Mouse (Mus musculus): ENCODE data around the gene Ctnnbl1. TPM values are rescaled to one million over a fixed set of nuclear protein-coding genes. Genes with fewer than 3 reads are reported as not detected.

Gene Ctnnbl1
- polyA plus RNA-seq, 2 experiments = 11.6 to 19.2 TPM

DNA sequence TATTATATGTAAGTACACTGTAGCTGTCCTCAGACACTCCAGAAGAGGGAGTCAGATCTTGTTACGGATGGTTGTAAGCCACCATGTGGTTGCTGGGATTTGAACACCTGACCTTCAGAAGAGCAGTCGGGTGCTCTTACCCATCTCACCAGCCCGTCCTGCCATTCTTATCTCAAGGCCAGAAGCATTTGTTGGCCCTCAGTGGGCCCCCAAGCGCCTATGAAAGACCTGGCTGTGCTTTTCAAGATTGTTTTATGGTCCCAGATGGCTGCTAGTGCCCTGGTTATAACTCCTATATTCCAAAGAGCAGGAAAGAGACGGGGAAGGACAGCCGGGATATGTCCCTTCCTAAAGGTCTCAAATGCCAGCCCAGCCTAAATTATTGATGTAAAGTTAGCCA is 118.6 kb downstream of the Ctnnbl1 start:
- no peaks in the 10 kb centered on the region; a peak in 1 of 4 replicates for H3K4me1 ChIP-seq (replicated peaks; ENCODE audit: control insufficient read depth in 2 of 2, insufficient read depth in 2 of 2, low read length in 1 of 2)

GRCm38 (mm10) chr2:157857496-157857895 is 120.3 kb downstream of the Ctnnbl1 start:
- no peak overlapping the region for H3K4me2 ChIP-seq (ENCODE audit: low read depth)
- no peak overlapping the region for H3K9ac ChIP-seq (replicated peaks)
- H3K36me3 ChIP-seq (replicated peaks; ENCODE audit: control insufficient read depth, insufficient read depth, low read depth) = no peaks in the 10 kb centered on the region
- no peak for DNase-seq (ENCODE audit: low read depth in 3 of 3, low spot score in 3 of 3)
- TF ChIP-seq CTCF (IDR thresholded peaks at IDR 0.05; ENCODE audit: low read depth) (no peak), EP300 (IDR thresholded peaks at IDR 0.05; ENCODE audit: low read depth) (no peak)
- H3K27ac ChIP-seq = no peak overlapping the region
- no peaks in the 10 kb centered on the region for H3K9me3 ChIP-seq (ENCODE audit: control insufficient read depth, low read length)
- ATAC-seq (ENCODE audit: insufficient read depth) = no peak
- 61% methylated on average over 3 of the region's 3 CpGs for WGBS (ENCODE audit: insufficient replicate concordance)
- H3K27me3 ChIP-seq (ENCODE audit: control insufficient read depth, insufficient read depth, low read length) = no peaks in the 10 kb centered on the region
- H3K4me1 ChIP-seq (replicated peaks; ENCODE audit: control insufficient read depth in 2 of 2, insufficient read depth in 2 of 2, low read length in 1 of 2) = peaks cover 0 to 8% of the 10 kb centered on the region in 2 experiments; a peak in 2 of 4 replicates
- H3K4me3 ChIP-seq (ENCODE audit: insufficient read depth in 1 of 2, low read depth in 2 of 2, low read length in 2 of 2) = no peak overlapping the region

More for the DNA sequence above, 118.6 kb downstream of the Ctnnbl1 start:
- H3K9me3 ChIP-seq (ENCODE audit: control insufficient read depth, low read length) = no peaks in the 10 kb centered on the region
- TF ChIP-seq CTCF (IDR thresholded peaks at IDR 0.05; ENCODE audit: low read depth) = no peak
- no peak overlapping the region for H3K9ac ChIP-seq (replicated peaks)
- no peak overlapping the region for H3K27ac ChIP-seq
- H3K27me3 ChIP-seq (ENCODE audit: control insufficient read depth, insufficient read depth, low read length) = no peaks in the 10 kb centered on the region
- 52% methylated on average over 6 of the region's 6 CpGs for WGBS (ENCODE audit: insufficient replicate concordance)
- H3K4me3 ChIP-seq (ENCODE audit: insufficient read depth in 1 of 2, low read depth in 2 of 2, low read length in 2 of 2) = no peak overlapping the region
- H3K4me2 ChIP-seq (ENCODE audit: low read depth) = no peak overlapping the region
- H3K36me3 ChIP-seq (replicated peaks; ENCODE audit: control insufficient read depth, insufficient read depth, low read depth) = no peaks in the 10 kb centered on the region
- no peak for DNase-seq (ENCODE audit: low read depth in 3 of 3, low spot score in 3 of 3)
- no peak for ATAC-seq (ENCODE audit: insufficient read depth)

DNA sequence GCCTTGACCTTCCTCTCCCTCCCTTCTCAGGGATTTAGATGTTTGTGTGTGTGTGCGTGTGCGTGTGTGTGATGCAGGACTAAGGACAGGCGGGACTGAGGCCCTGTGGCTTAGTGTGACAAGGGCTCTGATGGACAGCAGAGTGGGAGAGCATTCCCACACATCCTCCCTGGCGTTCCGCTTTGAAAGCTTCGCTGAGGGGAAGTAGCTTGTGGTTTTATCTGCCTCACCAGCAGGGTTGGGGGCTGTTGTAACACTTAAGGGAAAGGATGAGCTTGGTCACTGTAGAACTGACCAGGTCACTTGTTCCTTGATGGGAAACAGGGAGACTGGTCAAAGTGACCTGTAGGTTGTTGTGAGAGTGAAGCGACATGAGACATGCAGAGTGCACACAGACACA is 121.1 kb downstream of the Ctnnbl1 start:
- DNase-seq (ENCODE audit: low read depth in 3 of 3, low spot score in 3 of 3) (no peak), ATAC-seq (ENCODE audit: insufficient read depth) (no peak)
- Histone ChIP-seq H3K27me3 (ENCODE audit: control insufficient read depth, insufficient read depth, low read length) (no peaks in the 10 kb centered on the region), H3K4me3 (ENCODE audit: insufficient read depth in 1 of 2, low read depth in 2 of 2, low read length in 2 of 2) (no peak overlapping the region), H3K4me2 (ENCODE audit: low read depth) (no peak overlapping the region), H3K36me3 (replicated peaks; ENCODE audit: control insufficient read depth, insufficient read depth, low read depth) (no peaks in the 10 kb centered on the region), H3K9ac (replicated peaks) (no peak overlapping the region), H3K4me1 (replicated peaks; ENCODE audit: control insufficient read depth in 2 of 2, insufficient read depth in 2 of 2, low read length in 1 of 2) (peaks cover 0 to 8% of the 10 kb centered on the region in 2 experiments; a peak in 2 of 4 replicates), H3K27ac (no peak overlapping the region), H3K9me3 (ENCODE audit: control insufficient read depth, low read length) (no peaks in the 10 kb centered on the region)
- no peak for TF ChIP-seq CTCF (IDR thresholded peaks at IDR 0.05; ENCODE audit: low read depth)
- no peak for TF ChIP-seq EP300 (IDR thresholded peaks at IDR 0.05; ENCODE audit: low read depth)
- WGBS (ENCODE audit: insufficient replicate concordance) = 23% methylated on average over 7 of the region's 7 CpGs

DNA sequence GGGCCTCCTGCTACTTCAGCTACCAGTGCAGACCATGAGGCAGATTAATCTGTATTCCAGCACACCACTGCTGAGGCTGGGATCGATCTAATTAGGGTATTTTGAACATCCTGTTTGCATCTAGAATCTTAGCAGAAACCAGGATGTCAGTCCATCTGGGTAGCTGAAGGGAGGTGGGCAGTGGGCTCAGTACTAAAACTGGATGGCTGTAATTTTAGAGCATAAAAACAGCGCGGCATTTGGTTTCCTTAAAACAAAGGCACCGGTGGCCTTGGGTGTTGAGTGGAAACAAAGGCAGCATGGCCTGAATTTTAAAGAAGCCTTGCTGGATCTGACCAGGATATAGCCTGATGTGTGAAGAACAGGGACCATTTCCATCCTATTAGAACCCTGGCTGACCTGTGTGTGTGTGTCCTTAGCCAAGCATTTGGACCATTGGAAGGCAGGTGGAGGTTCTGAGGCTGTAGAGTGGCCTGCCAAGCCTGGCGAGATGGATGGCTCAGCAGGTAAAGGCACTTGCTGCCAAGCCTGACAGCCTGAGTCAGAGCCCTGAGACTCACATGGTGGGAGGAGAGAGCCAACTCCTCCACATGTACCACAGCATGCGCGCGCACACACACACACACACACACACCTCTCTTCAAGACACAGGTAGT is 122.0 kb downstream of the Ctnnbl1 start:
- no peak overlapping the region for H3K4me3 ChIP-seq (ENCODE audit: insufficient read depth in 1 of 2, low read depth in 2 of 2, low read length in 2 of 2)
- TF ChIP-seq CTCF (IDR thresholded peaks at IDR 0.05; ENCODE audit: low read depth) = no peak
- TF ChIP-seq EP300 (IDR thresholded peaks at IDR 0.05; ENCODE audit: low read depth) = no peak
- 77% methylated on average over 8 of the region's 8 CpGs for WGBS (ENCODE audit: insufficient replicate concordance)
- ATAC-seq (ENCODE audit: insufficient read depth) (no peak), DNase-seq (ENCODE audit: low read depth in 3 of 3, low spot score in 3 of 3) (no peak)
- H3K9ac ChIP-seq (replicated peaks) = no peak overlapping the region
- H3K27ac ChIP-seq = no peak overlapping the region
- peaks cover 0 to 8% of the 10 kb centered on the region in 2 experiments; a peak in 2 of 4 replicates for H3K4me1 ChIP-seq (replicated peaks; ENCODE audit: control insufficient read depth in 2 of 2, insufficient read depth in 2 of 2, low read length in 1 of 2)
- H3K36me3 ChIP-seq (replicated peaks; ENCODE audit: control insufficient read depth, insufficient read depth, low read depth) = no peaks in the 10 kb centered on the region
- no peak overlapping the region for H3K4me2 ChIP-seq (ENCODE audit: low read depth)
- H3K27me3 ChIP-seq (ENCODE audit: control insufficient read depth, insufficient read depth, low read length) = no peaks in the 10 kb centered on the region
- H3K9me3 ChIP-seq (ENCODE audit: control insufficient read depth, low read length) = no peaks in the 10 kb centered on the region

GRCm38 (mm10) chr2:157861273-157861944 is 124.2 kb downstream of the Ctnnbl1 start:
- H3K27ac ChIP-seq = no peak overlapping the region
- TF ChIP-seq CTCF (IDR thresholded peaks at IDR 0.05; ENCODE audit: low read depth) = no peak
- no peak for TF ChIP-seq EP300 (IDR thresholded peaks at IDR 0.05; ENCODE audit: low read depth)
- ATAC-seq (ENCODE audit: insufficient read depth) (no peak), DNase-seq (ENCODE audit: low read depth in 3 of 3, low spot score in 3 of 3) (no peak)
- H3K9me3 ChIP-seq (ENCODE audit: control insufficient read depth, low read length) = no peaks in the 10 kb centered on the region
- no peak overlapping the region for H3K4me3 ChIP-seq (ENCODE audit: insufficient read depth in 1 of 2, low read depth in 2 of 2, low read length in 2 of 2)
- H3K9ac ChIP-seq (replicated peaks) = no peak overlapping the region
- no peak overlapping the region for H3K4me2 ChIP-seq (ENCODE audit: low read depth)
- WGBS (ENCODE audit: insufficient replicate concordance) = 50% methylated on average over 10 of the region's 10 CpGs
- H3K36me3 ChIP-seq (replicated peaks; ENCODE audit: control insufficient read depth, insufficient read depth, low read depth) = no peaks in the 10 kb centered on the region
- H3K27me3 ChIP-seq (ENCODE audit: control insufficient read depth, insufficient read depth, low read length) = no peaks in the 10 kb centered on the region
- peaks cover 0 to 8% of the 10 kb centered on the region in 2 experiments; a peak in 1 of 4 replicates for H3K4me1 ChIP-seq (replicated peaks; ENCODE audit: control insufficient read depth in 2 of 2, insufficient read depth in 2 of 2, low read length in 1 of 2)

All from liver, embryonic 14.5 days (tissue).